Mouse (Mus musculus) lung, embryonic 16.5 days (tissue): Measurements from ENCODE around the gene Plod1. TPM values are rescaled to one million over a fixed set of nuclear protein-coding genes. Genes with fewer than 3 reads are reported as not detected.

Experiments used
- ATAC-seq: fragments of 200-750 bp; cut with Nextera tagmentation; 2 replicates; pipeline ENCODE4 v1.8.0; 2017; ENCODE audit warnings: low read depth, mild to moderate bottlenecking, moderate library complexity
- H3K27ac ChIP-seq: fragments of 300-500 bp; sonication (generic); 2 replicates; pipeline ENCODE4 v1.5.1; 2014; ENCODE audit warnings: mild to moderate bottlenecking, control low read depth, low read length
- H3K27me3 ChIP-seq: fragments of 300-500 bp; sonication (generic); 2 replicates; pipeline ENCODE4 v1.6.1; 2014; ENCODE audit warnings: low read depth, low read length, mixed read lengths; ENCODE audit not compliant: control insufficient read depth, insufficient read depth
- H3K36me3 ChIP-seq: fragments of 300-500 bp; sonication (generic); 2 replicates; pipeline ENCODE4 v1.6.1; 2014; ENCODE audit warnings: low read length; ENCODE audit not compliant: control insufficient read depth, insufficient read depth
- H3K4me1 ChIP-seq: fragments of 300-500 bp; sonication (generic); replicated peaks from 2 replicates; pipeline ENCODE4 v1.6.1; 2014; ENCODE audit warnings: low read length, mixed read lengths; ENCODE audit not compliant: control insufficient read depth, insufficient read depth
- H3K4me2 ChIP-seq: fragments of 300-500 bp; sonication (generic); 2 replicates; pipeline ENCODE4 v1.6.1; 2014; ENCODE audit warnings: low read depth, low read length, control low read depth
- H3K4me3 ChIP-seq: fragments of 300-500 bp; sonication (generic); 2 replicates; pipeline ENCODE4 v1.5.1; 2014; ENCODE audit warnings: mild to moderate bottlenecking, low read length, control low read depth
- H3K9ac ChIP-seq: fragments of 300-500 bp; sonication (generic); 2 replicates; pipeline ENCODE4 v1.6.1; 2014; ENCODE audit warnings: low read length, control low read depth
- H3K9me3 ChIP-seq: fragments of 300-500 bp; sonication (generic); 2 replicates; pipeline ENCODE4 v1.6.1; 2016; ENCODE audit warnings: low read length; ENCODE audit not compliant: control insufficient read depth
- WGBS: fragments of 180-500 bp; shearing (Covaris S2); extraction: QIAGEN DNeasy Blood & Tissue Kit; methylation state at CpG from one replicate; pipeline ENCODE4 v1.1.7; 2014; 5-methylcytosine and 5-hydroxymethylcytosine counted together
- polyA plus RNA-seq: library from polyadenylated mRNA; unstranded; fragments of >200 nt; fragmentation: Nextera tagmentation; extraction: Ambion mirVana; gene quantifications from 2 replicates; pipeline ENCODE4 v1.2.1, GENCODE M21; 2015

Gene Plod1
- 50.8 and 51.4 TPM in 2 replicates for polyA plus RNA-seq

- H3K9ac ChIP-seq: peak within 1 kb of the TSS; percentile 85
- H3K4me2 ChIP-seq: peak within 1 kb of the TSS; percentile 87
- no peaks in the 10 kb centered on the region for H3K36me3 ChIP-seq
- WGBS: under 1% methylated on average over 44 of the region's 51 CpGs
- H3K9me3 ChIP-seq: no peaks in the 10 kb centered on the region
- ATAC-seq: peak; percentile 77
- H3K4me1 ChIP-seq: peaks cover 15% of the 10 kb centered on the region
- no peaks in the 10 kb centered on the region for H3K27me3 ChIP-seq
- peak within 1 kb of the TSS; percentile 65 for H3K27ac ChIP-seq
- peak within 1 kb of the TSS; percentile 82 for H3K4me3 ChIP-seq
Measured at GRCm38 (mm10) chr4:147936331-147936954, at the start of gene Plod1. Gene Plod1 (minus strand): TSS chr4:147936767.

GRCm38 (mm10) chr4:147985205-147986132 lies 48.9 kb upstream of the Plod1 start, which contains the start of gene Nppb:
Gene Nppb (plus strand): TSS chr4:147985788.
- no peak within 1 kb of the TSS for H3K4me3 ChIP-seq
- H3K27me3 ChIP-seq: no peaks in the 10 kb centered on the region
- no peak within 1 kb of the TSS for H3K9ac ChIP-seq
- no peak within 1 kb of the TSS for H3K4me2 ChIP-seq
- no peaks in the 10 kb centered on the region for H3K4me1 ChIP-seq
- H3K27ac ChIP-seq: no peak within 1 kb of the TSS
- H3K36me3 ChIP-seq: no peaks in the 10 kb centered on the region
- ATAC-seq: no peak
- no peaks in the 10 kb centered on the region for H3K9me3 ChIP-seq
- WGBS: 24% methylated on average over 20 of the region's 20 CpGs

GRCm38 (mm10) chr4:147979441-147979860 lies 42.9 kb upstream of the Plod1 start:
- H3K4me1 ChIP-seq: no peaks in the 10 kb centered on the region
- no peak overlapping the region for H3K4me2 ChIP-seq
- no peak overlapping the region for H3K4me3 ChIP-seq
- no peaks in the 10 kb centered on the region for H3K36me3 ChIP-seq
- no peak overlapping the region for H3K27ac ChIP-seq
- WGBS: 76% methylated on average over 7 of the region's 7 CpGs
- no peak overlapping the region for H3K9ac ChIP-seq
- no peaks in the 10 kb centered on the region for H3K27me3 ChIP-seq
- no peak for ATAC-seq
- no peaks in the 10 kb centered on the region for H3K9me3 ChIP-seq

GRCm38 (mm10) chr4:147978391-147978790 lies 41.8 kb upstream of the Plod1 start:
- Histone ChIP-seq H3K4me3 (no peak overlapping the region), H3K9ac (no peak overlapping the region), H3K4me2 (no peak overlapping the region), H3K27ac (no peak overlapping the region), H3K36me3 (no peaks in the 10 kb centered on the region), H3K27me3 (no peaks in the 10 kb centered on the region), H3K9me3 (no peaks in the 10 kb centered on the region), H3K4me1 (no peaks in the 10 kb centered on the region)
- ATAC-seq: no peak
- 85% methylated on average over 6 of the region's 6 CpGs for WGBS

GRCm38 (mm10) chr4:147977726-147978125 lies 41.2 kb upstream of the Plod1 start:
- no peak overlapping the region for H3K27ac ChIP-seq
- H3K4me3 ChIP-seq: no peak overlapping the region
- H3K4me1 ChIP-seq: no peaks in the 10 kb centered on the region
- H3K9me3 ChIP-seq: no peaks in the 10 kb centered on the region
- no peak for ATAC-seq
- no peak overlapping the region for H3K4me2 ChIP-seq
- no peaks in the 10 kb centered on the region for H3K27me3 ChIP-seq
- H3K36me3 ChIP-seq: no peaks in the 10 kb centered on the region
- no peak overlapping the region for H3K9ac ChIP-seq
- 74% methylated on average over 4 of the region's 4 CpGs for WGBS

GRCm38 (mm10) chr4:147976237-147976636 lies 39.7 kb upstream of the Plod1 start:
- Histone ChIP-seq H3K4me2 (no peak overlapping the region), H3K4me3 (no peak overlapping the region), H3K9me3 (no peaks in the 10 kb centered on the region), H3K9ac (no peak overlapping the region), H3K4me1 (no peaks in the 10 kb centered on the region), H3K27ac (no peak overlapping the region), H3K27me3 (no peaks in the 10 kb centered on the region), H3K36me3 (no peaks in the 10 kb centered on the region)
- no peak for ATAC-seq
- 54% methylated on average over 3 of the region's 3 CpGs for WGBS

GRCm38 (mm10) chr4:147969337-147969736 lies 32.8 kb upstream of the Plod1 start:
- H3K4me2 ChIP-seq: no peak overlapping the region

GRCm38 (mm10) chr4:147968816-147969215 lies 32.2 kb upstream of the Plod1 start:
- Histone ChIP-seq H3K27ac (no peak overlapping the region), H3K4me3 (no peak overlapping the region)

More at GRCm38 (mm10) chr4:147969337-147969736, 32.8 kb upstream of the Plod1 start:
- WGBS: 25% methylated on average over 9 of the region's 9 CpGs
- ATAC-seq: no peak
- Histone ChIP-seq H3K9me3 (no peaks in the 10 kb centered on the region), H3K4me1 (no peaks in the 10 kb centered on the region), H3K27ac (no peak overlapping the region), H3K27me3 (no peaks in the 10 kb centered on the region), H3K4me3 (no peak overlapping the region), H3K9ac (no peak overlapping the region), H3K36me3 (no peaks in the 10 kb centered on the region)

GRCm38 (mm10) chr4:147965712-147966111 lies 29.1 kb upstream of the Plod1 start:
- Histone ChIP-seq H3K27me3 (no peaks in the 10 kb centered on the region), H3K9ac (no peak overlapping the region), H3K4me2 (no peak overlapping the region), H3K27ac (no peak overlapping the region), H3K4me3 (no peak overlapping the region), H3K4me1 (no peaks in the 10 kb centered on the region), H3K9me3 (no peaks in the 10 kb centered on the region), H3K36me3 (no peaks in the 10 kb centered on the region)
- no peak for ATAC-seq
- WGBS: 37% methylated on average over 7 of the region's 7 CpGs

More at GRCm38 (mm10) chr4:147968816-147969215, 32.2 kb upstream of the Plod1 start:
- Histone ChIP-seq H3K9ac (no peak overlapping the region), H3K9me3 (no peaks in the 10 kb centered on the region), H3K4me2 (no peak overlapping the region), H3K4me1 (no peaks in the 10 kb centered on the region), H3K27me3 (no peaks in the 10 kb centered on the region), H3K36me3 (no peaks in the 10 kb centered on the region)
- 72% methylated on average over 2 of the region's 2 CpGs for WGBS
- no peak for ATAC-seq
